Mouse (Mus musculus) left cerebral cortex, adult 2 months (tissue): Measurements from ENCODE around the gene Rad51d. TPM values are rescaled to one million over a fixed set of nuclear protein-coding genes. Genes with fewer than 3 reads are reported as not detected.
"Not testable (repeated sequence)": the region's sequence is repeated elsewhere in the genome, so short reads cannot be mapped to it uniquely, and the experiment has no call there.

Source experiments
- DNase-seq, 2 experiments: peaks; one replicate each; pipeline ENCODE4 v3.0.0; 2021 to 2022; ENCODE audit warnings: low spot score in 2 of 2, mixed read lengths in 1 of 2; ENCODE audit errors: extremely low spot score in 1 of 2
- H3K27ac ChIP-seq: fragments of 200-600 bp; 2 replicates; pipeline ENCODE4 v1.8.1; 2022
- H3K4me3 ChIP-seq: fragments of 200-600 bp; 2 replicates; pipeline ENCODE4 v1.8.1; 2022
- CTCF ChIP-seq: fragments of 200-600 bp; IDR thresholded peaks from 2 replicates; pipeline ENCODE4 v1.8.1; 2022; ENCODE audit warnings: antibody characterized with exemption, mild to moderate bottlenecking, moderate library complexity
- intact Hi-C: fragments of 180-260 bp; cut with DNase I; formaldehyde crosslinking; loops from one replicate; pipeline ENCODE4 v1.15.1; 2025
- long read RNA-seq, 2 experiments: library from polyadenylated mRNA; stranded (forward); transcript quantifications; one replicate each; pipeline ENCODE4 v2.0.0; 2021; ENCODE audit warnings: borderline mapping rate in 2 of 2
- total RNA-seq, 2 experiments: library from RNA; stranded (reverse); gene quantifications; 2 replicates each; pipeline ENCODE4 v1.2.3; 2021

Gene Rad51d
- 10 to 100 TPM; 16.9 to 19.8 TPM for total RNA-seq
- long read RNA-seq, experiment 1, transcript Rad51d-201 (10 exons, 3,426 nt) = major isoform, 14 of 24 reads
- long read RNA-seq, experiment 1, partial matches to known transcripts = 5 of 24 reads
- long read RNA-seq, experiment 1, other reads (novel, unspliced or antisense) = 3 of 24 reads
- long read RNA-seq, experiment 2, transcript Rad51d-201 (10 exons, 3,426 nt) = major isoform, 6 of 10 reads
- long read RNA-seq, experiment 2, partial matches to known transcripts = 2 of 10 reads
- long read RNA-seq, experiment 2, other reads (novel, unspliced or antisense) = 2 of 10 reads

- Histone ChIP-seq H3K27ac (peak within 1 kb of the TSS; percentile 50; the same call in 1 of the 2 replicates), H3K4me3 (peak within 1 kb of the TSS; percentile 91)
- intact Hi-C loops = loop anchor here (2.0 to 10.0 kb wide), 5 partner anchors 110 to 496 kb away; partner anchors contain the start of genes Cct6b, Lig3 and Zfp830
- DNase-seq = peak; percentile 91 to 92
- peak; percentile 81 for TF ChIP-seq CTCF
Measured at GRCm38 (mm10) chr11:82890342-82890762, at the start of gene Rad51d. Rad51d (minus strand) TSS chr11:82890614.

DNA sequence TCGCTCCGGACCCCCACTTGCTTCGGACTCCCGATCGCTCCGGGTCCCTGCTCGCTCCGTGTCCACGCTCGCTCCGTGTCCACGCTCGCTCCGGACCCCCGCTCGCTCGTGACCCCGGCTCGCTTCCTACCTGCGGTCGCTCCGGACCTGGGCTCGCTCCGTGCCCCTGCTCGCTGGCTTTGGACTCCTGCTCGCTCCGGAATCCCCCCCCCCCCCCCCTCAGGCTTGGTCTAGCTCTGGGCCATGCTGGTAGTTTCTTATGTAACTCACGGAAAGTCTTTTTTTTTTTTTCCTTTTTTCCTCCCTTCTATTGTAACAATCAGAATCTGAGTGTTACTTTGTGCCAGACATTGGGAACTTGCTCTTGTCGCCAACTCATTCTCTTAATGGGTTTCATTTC is 42.8 kb upstream of the Rad51d start:
- TF ChIP-seq CTCF = no peak
- intact Hi-C loops = no loop called here
- peak overlapping the region; percentile 41 for H3K4me3 ChIP-seq
- no peak for DNase-seq
- H3K27ac ChIP-seq = no peak overlapping the region

GRCm38 (mm10) chr11:82931671-82932450 is 41.4 kb upstream of the Rad51d start:
- intact Hi-C loops, H3K27ac ChIP-seq, DNase-seq: not testable (repeated sequence)
- peak overlapping the region; percentile 41 for H3K4me3 ChIP-seq

DNA sequence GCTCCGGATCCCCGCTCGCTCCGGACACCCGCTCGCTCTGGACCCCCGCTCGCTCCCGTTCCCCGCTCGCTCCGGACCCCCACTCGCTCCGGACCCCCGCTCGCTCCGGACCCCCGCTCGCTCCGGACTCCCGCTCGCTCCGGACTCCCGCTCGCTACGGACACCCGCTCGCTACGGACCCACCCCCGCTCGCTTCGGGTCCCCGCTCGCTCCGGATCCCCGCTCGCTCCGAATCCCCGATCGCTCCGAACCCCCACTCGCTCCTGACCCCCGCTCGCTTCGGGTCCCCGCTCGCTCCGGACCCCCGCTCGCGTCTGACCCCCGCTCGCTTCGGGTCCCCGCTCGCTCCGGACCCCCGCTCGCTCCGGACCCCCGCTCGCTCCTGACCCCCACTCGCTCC is 40.7 kb upstream of the Rad51d start:
- intact Hi-C loops, H3K27ac ChIP-seq, DNase-seq: not testable (repeated sequence)
- peak overlapping the region; percentile 41 for H3K4me3 ChIP-seq

- H3K4me3 ChIP-seq = peak overlapping the region; percentile 41
- H3K27ac ChIP-seq, DNase-seq, intact Hi-C loops: not testable (repeated sequence)
Measured at GRCm38 (mm10) chr11:82930391-82930955, 40.1 kb upstream of the Rad51d start.

- TF ChIP-seq CTCF = no peak
- Histone ChIP-seq H3K27ac (no peak overlapping the region), H3K4me3 (no peak overlapping the region)
- no peak for DNase-seq
- intact Hi-C loops = no loop called here
Measured at GRCm38 (mm10) chr11:82929633-82929950, 39.2 kb upstream of the Rad51d start.

DNA sequence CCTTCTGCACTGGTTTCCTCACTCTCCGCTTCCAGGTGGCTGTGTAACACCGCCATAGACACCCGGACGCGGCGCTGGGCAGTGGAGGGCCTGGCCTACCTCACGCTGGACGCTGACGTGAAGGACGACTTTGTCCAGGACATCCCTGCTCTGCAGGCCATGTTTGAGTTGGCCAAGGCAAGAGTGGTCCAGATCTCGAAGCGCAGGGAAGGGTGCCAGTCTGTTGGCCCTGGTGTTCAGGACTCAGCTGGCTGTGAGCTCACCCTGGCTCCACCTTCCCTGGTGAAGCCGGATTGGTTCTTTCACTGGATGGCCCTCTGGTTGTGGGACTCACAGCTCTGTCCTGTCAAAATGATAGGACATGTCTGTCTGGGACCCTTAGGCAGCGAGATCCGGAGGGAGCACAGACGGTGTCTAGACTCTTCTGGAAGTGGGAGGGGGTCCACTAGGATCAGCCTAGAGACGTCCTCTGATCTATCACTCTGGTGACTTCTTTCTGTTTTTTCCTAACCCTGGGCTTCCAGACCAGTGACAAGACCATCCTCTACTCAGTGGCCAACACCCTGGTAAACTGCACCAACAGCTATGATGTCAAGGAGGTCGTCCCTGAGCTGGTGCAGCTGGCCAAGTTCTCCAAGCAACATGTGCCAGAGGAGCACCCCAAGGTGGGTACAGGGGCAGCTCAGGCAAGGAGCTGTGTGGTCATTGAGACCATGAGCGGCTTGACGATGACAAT is 38.7 kb upstream of the Rad51d start:
- intact Hi-C loops = no loop called here
- TF ChIP-seq CTCF = no peak
- DNase-seq = no peak
- Histone ChIP-seq H3K27ac (no peak overlapping the region), H3K4me3 (no peak overlapping the region)

DNA sequence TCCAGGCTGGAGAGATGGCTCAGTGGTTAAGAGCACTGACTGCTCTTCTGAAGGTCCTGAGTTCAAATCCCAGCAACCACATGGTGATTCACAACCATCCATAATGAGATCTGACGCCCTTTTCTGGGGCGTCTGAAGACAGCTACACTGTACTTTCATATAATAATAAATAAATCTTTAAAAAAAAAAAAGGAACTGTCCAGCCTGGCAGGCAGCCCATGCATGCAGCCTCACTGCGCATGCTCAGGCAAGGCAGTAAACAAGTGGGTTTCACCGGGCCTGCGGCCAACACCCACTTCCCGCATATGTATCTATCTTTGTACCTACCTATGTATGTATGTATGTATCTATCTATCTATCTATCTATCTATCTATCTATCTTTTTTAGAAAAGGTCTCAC is 33.5 kb upstream of the Rad51d start:
- H3K4me3 ChIP-seq, DNase-seq, intact Hi-C loops, H3K27ac ChIP-seq: not testable (repeated sequence)

DNA sequence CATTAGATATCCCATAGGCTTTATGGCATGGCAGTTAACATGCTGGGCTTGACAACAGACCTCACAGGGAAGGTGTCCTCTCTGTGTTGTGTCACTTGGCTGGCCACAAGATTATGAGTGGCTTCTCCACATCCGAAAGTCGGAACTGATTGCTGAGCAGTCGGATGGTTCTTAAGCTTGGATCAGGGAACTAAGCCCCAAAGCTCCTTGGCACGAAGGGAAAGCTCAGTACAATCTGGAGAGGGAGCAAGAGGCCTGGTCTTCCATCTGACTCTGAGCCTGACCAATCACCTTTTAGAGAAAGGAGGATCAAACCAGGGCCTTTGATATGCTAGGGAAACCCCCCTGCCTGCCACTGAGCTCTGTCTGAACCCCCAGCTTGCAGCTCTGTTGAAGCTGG is 31.3 kb upstream of the Rad51d start:
- H3K4me3 ChIP-seq = no peak overlapping the region
- no peak overlapping the region for H3K27ac ChIP-seq
- no peak for DNase-seq
- intact Hi-C loops = no loop called here
- TF ChIP-seq CTCF = no peak

- DNase-seq = no peak
- no peak for TF ChIP-seq CTCF
- Histone ChIP-seq H3K4me3 (no peak overlapping the region), H3K27ac (no peak overlapping the region)
- intact Hi-C loops = no loop called here
Measured at GRCm38 (mm10) chr11:82920768-82921167, 30.4 kb upstream of the Rad51d start.

DNA sequence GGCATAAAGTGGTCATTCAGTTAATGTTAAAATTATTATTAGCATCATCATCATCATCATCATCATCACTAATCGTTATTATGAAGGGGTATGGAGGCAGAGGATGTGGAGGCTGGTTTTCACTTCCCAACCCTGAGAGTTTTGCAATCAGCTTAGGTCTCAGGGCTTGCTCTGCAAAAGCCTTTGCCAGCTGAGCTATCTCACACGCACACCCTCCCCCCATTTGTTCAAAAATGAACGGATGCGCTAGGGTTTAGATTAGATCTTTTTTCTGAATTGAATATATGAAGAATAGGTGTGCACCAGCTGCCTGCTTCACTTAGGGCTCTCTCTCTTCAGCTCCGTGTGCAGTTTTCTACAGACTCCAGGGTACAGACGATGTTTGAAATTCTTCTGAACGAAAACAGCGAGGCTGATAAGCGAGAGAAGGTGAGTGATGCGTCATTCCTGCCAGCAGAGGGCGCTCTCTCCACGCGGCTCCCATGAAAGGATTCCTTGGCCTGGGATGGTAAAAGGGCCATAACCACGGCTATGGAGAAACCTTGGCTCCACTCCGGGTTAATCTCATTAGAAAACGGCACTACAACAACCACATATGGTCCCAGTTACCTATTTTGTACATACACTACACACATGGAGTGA is 24.4 kb upstream of the Rad51d start:
- peak; percentile 92 for TF ChIP-seq CTCF
- peak; percentile 72 to 79 for DNase-seq
- Histone ChIP-seq H3K4me3 (no peak overlapping the region), H3K27ac (no peak overlapping the region)
- intact Hi-C loops = loop anchor here (1.0 to 2.0 kb wide), 3 partner anchors 44 to 348 kb away; no protein-coding TSS in a partner anchor
